Mouse (Mus musculus) lung, adult 2 months (tissue): ENCODE data around the gene 1700001O22Rik. TPM values are rescaled to one million over a fixed set of nuclear protein-coding genes. Genes with fewer than 3 reads are reported as not detected.
A peak's percentile ranks its signal among the peaks of the same experiment; 100 is the strongest.

ENCODE experiments used
- DNase-seq: peaks from one replicate; pipeline ENCODE4 v3.0.0; 2022
- H3K4me1 ChIP-seq: fragments of 200-500 bp; 2 replicates; pipeline ENCODE4 v1.6.1; 2011; ENCODE audit warnings: low read length; ENCODE audit not compliant: control insufficient read depth, insufficient read depth
- H3K4me3 ChIP-seq: fragments of 200-500 bp; replicated peaks from 2 replicates; pipeline ENCODE3; 2011; ENCODE audit warnings: low read depth, mild to moderate bottlenecking, control low read depth, low read length; ENCODE audit errors: extremely low read depth
- CTCF ChIP-seq: fragments of 200-500 bp; IDR thresholded peaks from 2 replicates; pipeline ENCODE4 v1.5.1; 2011; ENCODE audit warnings: mild to moderate bottlenecking, low read length, control low read depth; ENCODE audit not compliant: insufficient read depth
- POLR2A ChIP-seq: fragments of 200-500 bp; IDR thresholded peaks from 2 replicates; pipeline ENCODE4 v1.6.1; 2011; ENCODE audit warnings: low read depth, mild to moderate bottlenecking, control low read depth, low read length, borderline replicate concordance; ENCODE audit errors: extremely low read depth
- WGBS: fragments of 180-500 bp; shearing (Covaris S2); methylation state at CpG from one replicate; pipeline ENCODE4 v1.1.7; 2018; 5-methylcytosine and 5-hydroxymethylcytosine counted together
- polyA plus RNA-seq: library from polyadenylated mRNA; depleted of rRNA; stranded (reverse); fragments of >200 nt; gene quantifications from 2 replicates; pipeline ENCODE4 v1.2.3, GENCODE M21; 2012

The 1700001O22Rik gene
- polyA plus RNA-seq, 1 experiment, result 1.8 TPM

GRCm38 (mm10) chr2:30769187-30769586 lies 34.3 kb downstream of the 1700001O22Rik start:
- DNase-seq, result no peak
- TF ChIP-seq CTCF (peak; percentile 47), POLR2A (no peak)
- H3K4me1 ChIP-seq, result peaks cover 15% of the 10 kb centered on the region
- WGBS, result 45% methylated on average over 6 of the region's 6 CpGs
- H3K4me3 ChIP-seq, result no peak overlapping the region

- no peak for DNase-seq
- peaks cover 15% of the 10 kb centered on the region for H3K4me1 ChIP-seq
- H3K4me3 ChIP-seq, result no peak overlapping the region
- 80% methylated on average over 5 of the region's 5 CpGs for WGBS
- TF ChIP-seq POLR2A, result no peak
- TF ChIP-seq CTCF, result no peak
Observed at GRCm38 (mm10) chr2:30768529-30768928, 34.9 kb downstream of the 1700001O22Rik start.

GRCm38 (mm10) chr2:30767626-30768240 lies 35.7 kb downstream of the 1700001O22Rik start:
- no peak overlapping the region for H3K4me3 ChIP-seq
- H3K4me1 ChIP-seq, result peaks cover 10% of the 10 kb centered on the region
- 86% methylated on average over 7 of the region's 7 CpGs for WGBS
- DNase-seq, result no peak
- TF ChIP-seq CTCF (no peak), POLR2A (no peak)

- Histone ChIP-seq H3K4me1 (no peaks in the 10 kb centered on the region), H3K4me3 (no peak overlapping the region)
- DNase-seq, result no peak
- 78% methylated on average over 5 of the region's 5 CpGs for WGBS
- TF ChIP-seq POLR2A, result no peak
- no peak for TF ChIP-seq CTCF
Observed at GRCm38 (mm10) chr2:30766446-30766845, 37.0 kb downstream of the 1700001O22Rik start.

GRCm38 (mm10) chr2:30760706-30761105 lies 42.8 kb downstream of the 1700001O22Rik start:
- TF ChIP-seq POLR2A (no peak), CTCF (no peak)

GRCm38 (mm10) chr2:30759858-30760547 lies 43.5 kb downstream of the 1700001O22Rik start:
- peaks cover 6% of the 10 kb centered on the region; the same call in 1 of the 2 replicates for H3K4me1 ChIP-seq
- no peak for DNase-seq
- no peak overlapping the region for H3K4me3 ChIP-seq
- WGBS, result 69% methylated on average over 10 of the region's 10 CpGs
- no peak for TF ChIP-seq CTCF
- TF ChIP-seq POLR2A, result no peak

More at GRCm38 (mm10) chr2:30760706-30761105, 42.8 kb downstream of the 1700001O22Rik start:
- Histone ChIP-seq H3K4me3 (no peak overlapping the region), H3K4me1 (peaks cover 6% of the 10 kb centered on the region; the same call in 1 of the 2 replicates)
- no peak for DNase-seq
- WGBS, result 59% methylated on average over 6 of the region's 6 CpGs

- no peak overlapping the region for H3K4me3 ChIP-seq
- TF ChIP-seq CTCF, result no peak
- H3K4me1 ChIP-seq, result peaks cover 6% of the 10 kb centered on the region; the same call in 1 of the 2 replicates
- no peak for DNase-seq
- 71% methylated on average over 4 of the region's 4 CpGs for WGBS
Observed at GRCm38 (mm10) chr2:30759442-30759841, 44.0 kb downstream of the 1700001O22Rik start.

GRCm38 (mm10) chr2:30759088-30759374 lies 44.4 kb downstream of the 1700001O22Rik start:
- TF ChIP-seq CTCF (no peak), POLR2A (no peak)
- no peak for DNase-seq
- 54% methylated on average over 4 of the region's 4 CpGs for WGBS
- peaks cover 6% of the 10 kb centered on the region; the same call in 1 of the 2 replicates for H3K4me1 ChIP-seq
- no peak overlapping the region for H3K4me3 ChIP-seq

GRCm38 (mm10) chr2:30758341-30759087 lies 44.9 kb downstream of the 1700001O22Rik start:
- TF ChIP-seq POLR2A (peak; percentile 50; the same call in 1 of the 2 replicates), CTCF (peak; percentile 41; the same call in 1 of the 2 replicates)
- peak; percentile 91 for DNase-seq
- Histone ChIP-seq H3K4me3 (no peak overlapping the region), H3K4me1 (peaks cover 7% of the 10 kb centered on the region)
- WGBS, result 9% methylated on average over 17 of the region's 17 CpGs

GRCm38 (mm10) chr2:30756962-30757715 lies 46.3 kb downstream of the 1700001O22Rik start:
- no peak overlapping the region for H3K4me3 ChIP-seq
- no peak for DNase-seq
- peaks cover 11% of the 10 kb centered on the region for H3K4me1 ChIP-seq
- WGBS, result 84% methylated on average over 10 of the region's 10 CpGs
- TF ChIP-seq POLR2A, result no peak
- no peak for TF ChIP-seq CTCF
